In genomic region chr1:136137575-136137974, GRCm38 (mm10) we compare ENCODE assay signal across 7 mouse cellular contexts. TPM values are rescaled to one million over a fixed set of nuclear protein-coding genes. Genes with fewer than 3 reads are reported as not detected.
DNase-seq lines count a peak whose midpoint lies in the region; ATAC-seq and TF ChIP-seq lines count a peak whose summit lies in the region.

No protein-coding gene starts in this region.

- no peak for ATAC-seq in heart, embryonic 14.5 days (ENCODE audit: insufficient number of reproducible peaks, insufficient read depth, low FRiP score, low read depth)
- no peak for ATAC-seq in midbrain, embryonic 12.5 days (ENCODE audit: low FRiP score, low read depth)

- H3K9ac ChIP-seq in heart, embryonic 14.5 days (ENCODE audit: low read length), result peak overlapping the region; percentile 45; the same call in 1 of the 2 replicates
- H3K9ac ChIP-seq in midbrain, embryonic 12.5 days (replicated peaks), result peak overlapping the region; percentile 29; the same call in 1 of the 2 replicates

- H3K27ac ChIP-seq in spleen, adult 2 months (ENCODE audit: insufficient read depth, low read length), result peak overlapping the region; percentile 95
- H3K27ac ChIP-seq in heart, embryonic 14.5 days (replicated peaks in 1 of 2; ENCODE audit: control insufficient read depth in 1 of 2, insufficient read depth in 1 of 2, low read depth in 2 of 2, low read length in 2 of 2), result peak overlapping the region; percentile 14 to 69; a peak in 2 of 4 replicates
- peak overlapping the region; percentile 74 for H3K27ac ChIP-seq in midbrain, embryonic 12.5 days (replicated peaks)

- DNase-seq in spleen, adult 2 months (ENCODE audit: low read depth in 1 of 2, low spot score in 2 of 2), result peak in 1 of 2 experiments; percentile 49
- DNase-seq in spleen, adult 18-20 months, result no peak
- peak; percentile 36 for DNase-seq in cerebellum, adult 9-10 months
- DNase-seq in kidney, postnatal 25 days, result peak; percentile 67 to 76
- peak; percentile 72 for DNase-seq in thymus, postnatal 14 days

- peaks cover 72% of the 10 kb centered on the region for H3K4me1 ChIP-seq in spleen, adult 2 months (ENCODE audit: control insufficient read depth, insufficient read depth, insufficient read length)
- peaks cover 62 to 73% of the 10 kb centered on the region in 2 experiments for H3K4me1 ChIP-seq in heart, embryonic 14.5 days (ENCODE audit: control insufficient read depth in 2 of 2, insufficient read depth in 2 of 2, low read length in 2 of 2)
- H3K4me1 ChIP-seq in midbrain, embryonic 12.5 days, result peaks cover 92% of the 10 kb centered on the region

- peaks cover 2% of the 10 kb centered on the region; the same call in 1 of the 2 replicates for H3K36me3 ChIP-seq in spleen, adult 2 months (ENCODE audit: control insufficient read depth, insufficient read depth, low read length)
- no peaks in the 10 kb centered on the region for H3K36me3 ChIP-seq in heart, embryonic 14.5 days (ENCODE audit: control insufficient read depth, insufficient read depth, low read length)
- H3K36me3 ChIP-seq in midbrain, embryonic 12.5 days, result no peaks in the 10 kb centered on the region

- no peak overlapping the region for H3K4me3 ChIP-seq in spleen, adult 2 months (ENCODE audit: extremely low read depth, insufficient read depth, insufficient read length)
- no peak overlapping the region for H3K4me3 ChIP-seq in heart, embryonic 14.5 days (ENCODE audit: control insufficient read depth in 1 of 2, insufficient read depth in 1 of 2, low read depth in 1 of 2, low read length in 2 of 2)
- H3K4me3 ChIP-seq in midbrain, embryonic 12.5 days, result no peak overlapping the region

- no peak for TF ChIP-seq CTCF in spleen, adult 2 months (IDR thresholded peaks at IDR 0.05; ENCODE audit: extremely low read depth, insufficient read depth, insufficient read length, insufficient replicate concordance)

- 6% methylated on average over 4 of the region's 4 CpGs for WGBS in spleen, adult 2 months
- WGBS in heart, embryonic 14.5 days, result 0% methylated on average over 4 of the region's 4 CpGs
- 6% methylated on average over 4 of the region's 4 CpGs for WGBS in midbrain, embryonic 12.5 days

- H3K27me3 ChIP-seq in spleen, adult 2 months (ENCODE audit: control insufficient read depth, insufficient read depth, low read length), result no peaks in the 10 kb centered on the region
- H3K27me3 ChIP-seq in heart, embryonic 14.5 days (ENCODE audit: control insufficient read depth, insufficient read depth, low read length), result no peaks in the 10 kb centered on the region; the same call in 1 of the 2 replicates
- peaks cover 29% of the 10 kb centered on the region; the same call in 1 of the 2 replicates for H3K27me3 ChIP-seq in midbrain, embryonic 12.5 days

- peak overlapping the region; percentile 29 for H3K4me2 ChIP-seq in heart, embryonic 14.5 days (ENCODE audit: low read length)
- H3K4me2 ChIP-seq in midbrain, embryonic 12.5 days (replicated peaks), result peak overlapping the region; percentile 14

- H3K9me3 ChIP-seq in heart, embryonic 14.5 days (ENCODE audit: control insufficient read depth, low read length), result no peaks in the 10 kb centered on the region
- H3K9me3 ChIP-seq in midbrain, embryonic 12.5 days, result no peaks in the 10 kb centered on the region

- no peak for TF ChIP-seq POLR2A in spleen, adult 2 months (IDR thresholded peaks at IDR 0.05; ENCODE audit: low read depth, low read length)

RNA-seq across cellular contexts. Expression of gene Kif21b, which starts 6.4 kb away (rescaled TPM):
- polyA plus RNA-seq in spleen, adult 2 months (2012; rRNA removed), result 79.2 and 111 TPM in 2 replicates
- 1.0 and 1.1 TPM in 2 replicates for polyA plus RNA-seq in heart, embryonic 14.5 days (2014; fragmentation: Nextera tagmentation; extraction: Ambion mirVana)
- 30.8 and 34.2 TPM in 2 replicates for polyA plus RNA-seq in midbrain, embryonic 12.5 days (2016; fragmentation: Nextera tagmentation; extraction: Ambion mirVana)

Comparison
In these comparisons a context has a peak if more than half of its experiments do, and no peak if none do; other contexts are left out.
1. DNase-seq: peak in cerebellum, adult 9-10 months (single experiment), kidney, postnatal 25 days (2 of 2) and thymus, postnatal 14 days (single experiment); none in spleen, adult 18-20 months (0 of 2).
2. H3K27ac ChIP-seq: peak in every context shown above with its lines; median percentile 95 in spleen, adult 2 months; 74 in midbrain, embryonic 12.5 days; 42 in heart, embryonic 14.5 days.
3. RNA of gene Kif21b, which starts 6.4 kb away (polyA plus RNA-seq): 79.2 to 111 TPM in spleen, adult 2 months and 30.8 to 34.2 TPM in midbrain, embryonic 12.5 days; 1.0 to 1.1 TPM in heart, embryonic 14.5 days; every median in the first group is over 10 times any median in the second.